Mouse (Mus musculus): ENCODE results near the gene Alyref. TPM values are rescaled to one million over a fixed set of nuclear protein-coding genes. Genes with fewer than 3 reads are reported as not detected.

Alyref gene
- polyA plus RNA-seq, 1 experiment from 2014 or later = 480 TPM

- Histone ChIP-seq H3K4me1 (peaks cover 34% of the 10 kb centered on the region), H3K4me3 (peak overlapping the region; percentile 99; the same call in 1 of the 2 replicates), H3K27ac (no peak overlapping the region), H3K4me2 (replicated peaks) (peak overlapping the region; percentile 80), H3K36me3 (peaks cover 51% of the 10 kb centered on the region), H3K9ac (no peak overlapping the region), H3K9me3 (no peaks in the 10 kb centered on the region), H3K27me3 (no peaks in the 10 kb centered on the region)
- 66% methylated on average over 2 of the region's 2 CpGs for WGBS
- no peak for ATAC-seq (ENCODE audit: low FRiP score, low read depth)
These were observed 23.1 kb downstream of the Alyref start for GRCm38 (mm10) chr11:120575046-120575445.

DNA sequence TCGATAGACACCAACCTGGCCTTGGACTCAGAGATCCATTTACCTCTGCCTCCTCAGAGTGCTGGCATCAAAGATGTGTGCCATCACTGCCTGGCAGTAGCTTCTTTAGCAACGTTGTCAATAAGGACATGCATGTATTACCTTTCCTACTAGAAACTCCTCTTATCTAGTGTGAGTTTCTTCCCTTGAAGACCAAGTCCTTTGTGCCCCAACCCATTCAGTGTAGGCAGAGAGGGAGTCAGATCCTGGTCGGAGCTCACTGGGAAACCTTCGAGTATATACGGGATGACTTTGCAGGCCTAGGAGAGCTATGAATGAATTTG, 23.9 kb downstream of the Alyref start:
- H3K4me3 ChIP-seq = peak overlapping the region; percentile 99
- peak overlapping the region; percentile 84 for H3K9ac ChIP-seq
- ATAC-seq (ENCODE audit: low FRiP score, low read depth) = no peak
- peak overlapping the region; percentile 80 for H3K4me2 ChIP-seq (replicated peaks)
- no peak overlapping the region for H3K27ac ChIP-seq
- H3K9me3 ChIP-seq = no peaks in the 10 kb centered on the region
- H3K36me3 ChIP-seq = peaks cover 50% of the 10 kb centered on the region
- 46% methylated on average over 5 of the region's 5 CpGs for WGBS
- H3K4me1 ChIP-seq = peaks cover 26% of the 10 kb centered on the region
- H3K27me3 ChIP-seq = no peaks in the 10 kb centered on the region

DNA sequence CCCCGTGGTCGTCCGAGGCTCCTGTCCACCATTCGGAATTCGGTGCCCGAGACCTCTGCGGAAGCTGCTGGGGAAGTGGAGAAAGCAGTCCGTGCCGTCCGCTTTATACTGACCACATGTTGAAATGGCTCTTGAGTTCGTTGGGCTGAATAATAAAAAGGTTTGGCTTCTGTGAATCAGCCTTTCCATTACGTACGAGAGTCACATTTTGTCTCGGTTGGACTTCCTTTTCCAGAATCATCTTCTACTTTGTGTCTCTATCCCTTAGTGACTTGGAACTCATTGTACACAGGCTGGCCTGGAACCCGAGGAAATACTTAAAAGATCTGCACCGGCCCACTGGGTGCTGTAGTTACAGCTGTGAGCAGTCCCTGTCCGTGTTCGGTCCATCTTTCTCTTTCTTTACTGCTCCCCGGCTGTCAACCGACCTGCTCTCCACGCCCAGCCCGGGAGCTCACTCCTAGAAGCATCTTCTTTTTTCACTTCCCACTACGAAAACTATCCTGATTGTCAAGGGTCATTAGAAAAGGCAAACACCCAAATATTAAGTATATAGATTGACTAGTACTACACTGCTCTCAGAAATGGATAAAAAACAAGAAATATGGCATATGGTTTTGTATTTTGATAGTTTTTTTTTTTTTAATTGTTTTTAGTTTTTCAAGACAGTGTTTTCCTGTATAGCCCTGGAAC, 24.4 kb downstream of the Alyref start:
- H3K4me1 ChIP-seq = peaks cover 24% of the 10 kb centered on the region
- H3K4me2 ChIP-seq (replicated peaks) = peak overlapping the region; percentile 80
- peak overlapping the region; percentile 84 for H3K9ac ChIP-seq
- H3K27me3 ChIP-seq = no peaks in the 10 kb centered on the region
- H3K36me3 ChIP-seq = peaks cover 49% of the 10 kb centered on the region
- peak overlapping the region; percentile 99 for H3K4me3 ChIP-seq
- no peak for ATAC-seq (ENCODE audit: low FRiP score, low read depth)
- no peaks in the 10 kb centered on the region for H3K9me3 ChIP-seq
- under 1% methylated on average over 23 of the region's 23 CpGs for WGBS
- peak overlapping the region; percentile 94 for H3K27ac ChIP-seq

GRCm38 (mm10) chr11:120572752-120573584, 25.2 kb downstream of the Alyref start, which contains the start of gene P4hb:
TSS of gene P4hb (minus strand) at chr11:120573253.
- Histone ChIP-seq H3K4me1 (peaks cover 24% of the 10 kb centered on the region), H3K27me3 (no peaks in the 10 kb centered on the region), H3K9ac (peak within 1 kb of the TSS; percentile 99), H3K27ac (peak within 1 kb of the TSS; percentile 94), H3K9me3 (no peaks in the 10 kb centered on the region), H3K4me3 (peak within 1 kb of the TSS; percentile 99), H3K4me2 (replicated peaks) (peak within 1 kb of the TSS; percentile 95), H3K36me3 (peaks cover 49% of the 10 kb centered on the region)
- WGBS = under 1% methylated on average over 92 of the region's 94 CpGs
- peak; percentile 96 for ATAC-seq (ENCODE audit: low FRiP score, low read depth)

- H3K36me3 ChIP-seq = peaks cover 49% of the 10 kb centered on the region
- WGBS = under 1% methylated on average over 20 of the region's 24 CpGs
These were observed 25.8 kb downstream of the Alyref start for GRCm38 (mm10) chr11:120572417-120572751.

GRCm38 (mm10) chr11:120571754-120572416, 26.3 kb downstream of the Alyref start:
- no peaks in the 10 kb centered on the region for H3K9me3 ChIP-seq
- peak overlapping the region; percentile 95 for H3K4me2 ChIP-seq (replicated peaks)
- H3K36me3 ChIP-seq = peaks cover 49% of the 10 kb centered on the region
- H3K4me1 ChIP-seq = peaks cover 26% of the 10 kb centered on the region
- WGBS = 10% methylated on average over 11 of the region's 11 CpGs
- H3K27ac ChIP-seq = peak overlapping the region; percentile 85
- peak overlapping the region; percentile 99 for H3K4me3 ChIP-seq
- no peak for ATAC-seq (ENCODE audit: low FRiP score, low read depth)
- no peaks in the 10 kb centered on the region for H3K27me3 ChIP-seq
- peak overlapping the region; percentile 99 for H3K9ac ChIP-seq

More at GRCm38 (mm10) chr11:120572417-120572751, 25.8 kb downstream of the Alyref start:
- Histone ChIP-seq H3K27ac (peak overlapping the region; percentile 85), H3K9me3 (no peaks in the 10 kb centered on the region), H3K4me1 (peaks cover 24% of the 10 kb centered on the region), H3K4me3 (peak overlapping the region; percentile 99), H3K4me2 (replicated peaks) (peak overlapping the region; percentile 95), H3K27me3 (no peaks in the 10 kb centered on the region), H3K9ac (peak overlapping the region; percentile 99)
- ATAC-seq (ENCODE audit: low FRiP score, low read depth) = peak; percentile 26; the same call in 1 of the 2 replicates

DNA sequence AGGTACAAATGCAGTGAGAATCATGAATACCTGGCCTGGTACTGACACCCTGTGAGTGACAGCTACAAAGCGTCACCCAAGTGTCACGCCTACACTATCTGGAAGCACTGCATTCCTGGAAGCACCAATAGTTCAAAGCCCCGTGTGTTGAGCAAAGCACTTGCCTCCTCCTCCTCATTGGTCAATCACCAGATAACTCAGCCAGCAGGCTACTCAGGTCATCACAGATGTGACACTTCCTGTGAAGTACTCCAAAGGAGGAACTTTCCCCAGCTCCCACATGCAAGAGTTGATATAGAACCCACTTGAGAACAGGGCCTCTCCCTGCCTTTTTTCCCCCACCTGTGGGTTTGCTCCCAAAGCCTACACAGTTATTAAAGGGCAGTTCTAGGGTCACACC, 27.0 kb downstream of the Alyref start:
- H3K9me3 ChIP-seq = no peaks in the 10 kb centered on the region
- 75% methylated on average over 3 of the region's 3 CpGs for WGBS
- H3K4me2 ChIP-seq (replicated peaks) = peak overlapping the region; percentile 95
- no peaks in the 10 kb centered on the region for H3K27me3 ChIP-seq
- H3K36me3 ChIP-seq = peaks cover 53% of the 10 kb centered on the region
- peaks cover 29% of the 10 kb centered on the region for H3K4me1 ChIP-seq
- no peak for ATAC-seq (ENCODE audit: low FRiP score, low read depth)
- H3K4me3 ChIP-seq = peak overlapping the region; percentile 99
- H3K27ac ChIP-seq = no peak overlapping the region
- peak overlapping the region; percentile 99 for H3K9ac ChIP-seq

- H3K9ac ChIP-seq = 0 out of 2 replicates have a peak overlapping the region, but pooled peaks have one; percentile 35
- H3K4me1 ChIP-seq = peaks cover 22% of the 10 kb centered on the region
- no peak overlapping the region for H3K4me3 ChIP-seq
- no peak overlapping the region for H3K4me2 ChIP-seq (replicated peaks)
- no peaks in the 10 kb centered on the region for H3K27me3 ChIP-seq
- WGBS = 95% methylated on average over 6 of the region's 6 CpGs
- H3K9me3 ChIP-seq = no peaks in the 10 kb centered on the region
- no peak overlapping the region for H3K27ac ChIP-seq
- H3K36me3 ChIP-seq = peaks cover 81% of the 10 kb centered on the region
- no peak for ATAC-seq (ENCODE audit: low FRiP score, low read depth)
These were observed 29.8 kb downstream of the Alyref start for GRCm38 (mm10) chr11:120568324-120568723.

DNA sequence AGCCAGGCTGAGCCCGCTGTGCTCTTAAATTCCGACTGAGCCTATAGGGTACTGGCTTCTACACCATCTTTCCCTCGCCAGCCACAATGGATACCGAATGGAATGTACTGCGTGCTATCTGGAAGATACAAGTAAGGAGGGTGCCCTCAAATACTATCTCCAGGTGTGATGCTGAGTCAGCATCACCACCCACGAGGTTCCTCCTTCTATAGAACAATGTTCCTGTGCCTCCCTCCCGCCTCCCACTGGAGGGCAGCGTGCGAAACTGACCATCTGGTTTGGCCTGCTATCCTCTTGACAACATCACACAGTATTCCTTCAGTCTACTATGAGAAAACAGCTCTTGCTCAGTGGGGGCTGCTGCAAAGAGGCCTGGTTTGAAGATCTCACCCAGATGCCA, 33.1 kb downstream of the Alyref start:
- no peaks in the 10 kb centered on the region for H3K9me3 ChIP-seq
- no peak overlapping the region for H3K4me3 ChIP-seq
- peaks cover 98% of the 10 kb centered on the region for H3K36me3 ChIP-seq
- H3K27ac ChIP-seq = no peak overlapping the region
- no peaks in the 10 kb centered on the region for H3K27me3 ChIP-seq
- H3K4me1 ChIP-seq = 0 out of 2 replicates have a peak, but pooled peaks cover 5% of the 10 kb centered on the region
- no peak for ATAC-seq (ENCODE audit: low FRiP score, low read depth)
- H3K9ac ChIP-seq = no peak overlapping the region
- no peak overlapping the region for H3K4me2 ChIP-seq (replicated peaks)
- WGBS = 87% methylated on average over 9 of the region's 9 CpGs

DNA sequence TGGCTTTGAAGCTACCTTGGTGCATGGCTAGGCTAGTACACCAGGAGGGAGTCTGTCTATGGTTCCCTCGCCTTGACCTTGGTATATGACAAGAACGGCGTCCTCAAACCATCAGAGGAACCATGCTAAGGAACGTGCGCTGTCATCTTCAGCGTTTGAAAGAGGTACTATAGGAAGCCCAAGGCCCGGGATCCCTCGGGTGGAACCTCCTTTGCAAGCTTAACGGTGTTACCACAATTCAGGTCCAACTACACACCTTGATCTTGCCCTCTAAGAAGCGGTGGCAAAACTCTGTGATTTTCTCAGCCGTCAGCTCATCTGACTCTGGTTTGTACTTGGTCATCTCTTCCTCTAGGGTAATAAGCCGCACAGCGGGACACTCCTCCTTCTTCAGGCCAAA, 35.2 kb downstream of the Alyref start:
- no peaks in the 10 kb centered on the region for H3K27me3 ChIP-seq
- H3K4me3 ChIP-seq = no peak overlapping the region
- ATAC-seq (ENCODE audit: low FRiP score, low read depth) = no peak
- H3K9me3 ChIP-seq = no peaks in the 10 kb centered on the region
- H3K4me2 ChIP-seq (replicated peaks) = no peak overlapping the region
- H3K9ac ChIP-seq = no peak overlapping the region
- H3K36me3 ChIP-seq = peaks cover 94% of the 10 kb centered on the region
- H3K4me1 ChIP-seq = 0 out of 2 replicates have a peak, but pooled peaks cover 5% of the 10 kb centered on the region
- WGBS = 96% methylated on average over 13 of the region's 13 CpGs
- no peak overlapping the region for H3K27ac ChIP-seq

GRCm38 (mm10) chr11:120560952-120561728, 37.0 kb downstream of the Alyref start:
- Histone ChIP-seq H3K9me3 (peaks cover 8% of the 10 kb centered on the region; the same call in 1 of the 2 replicates), H3K36me3 (peaks cover 83% of the 10 kb centered on the region), H3K4me1 (no peaks in the 10 kb centered on the region), H3K4me2 (replicated peaks) (no peak overlapping the region), H3K27ac (peak overlapping the region; percentile 22; the same call in 1 of the 2 replicates), H3K9ac (no peak overlapping the region), H3K27me3 (no peaks in the 10 kb centered on the region), H3K4me3 (no peak overlapping the region)
- no peak for ATAC-seq (ENCODE audit: low FRiP score, low read depth)
- 90% methylated on average over 13 of the region's 13 CpGs for WGBS

Measured in limb, embryonic 13.5 days (tissue).